Mouse (Mus musculus) heart, embryonic 15.5 days (tissue): ENCODE results near the gene Mup20. TPM values are rescaled to one million over a fixed set of nuclear protein-coding genes. Genes with fewer than 3 reads are reported as not detected.
"Not testable (repeated sequence)": the region's sequence is repeated elsewhere in the genome, so short reads cannot be mapped to it uniquely, and the experiment has no call there.

Experiments
- ATAC-seq: fragments of 200-750 bp; cut with Nextera tagmentation; replicated peaks from 2 replicates; pipeline ENCODE4 v1.8.0; 2017; ENCODE audit warnings: low read depth, moderate TSS enrichment; ENCODE audit not compliant: insufficient number of reproducible peaks, insufficient read depth, low FRiP score
- H3K27ac ChIP-seq: fragments of 300-500 bp; sonication (generic); 2 replicates; pipeline ENCODE4 v1.5.1; 2015; ENCODE audit warnings: mild to moderate bottlenecking, inconsistent platforms
- H3K27me3 ChIP-seq: fragments of 300-500 bp; sonication (generic); 2 replicates; pipeline ENCODE4 v1.6.1; 2015; ENCODE audit warnings: inconsistent platforms
- H3K36me3 ChIP-seq: fragments of 300-500 bp; sonication (generic); 2 replicates; pipeline ENCODE4 v1.6.1; 2015; ENCODE audit warnings: mild to moderate bottlenecking, inconsistent platforms
- H3K4me1 ChIP-seq: fragments of 300-500 bp; sonication (generic); replicated peaks from 2 replicates; pipeline ENCODE4 v1.6.1; 2015; ENCODE audit warnings: inconsistent platforms
- H3K4me2 ChIP-seq: fragments of 300-500 bp; sonication (generic); 2 replicates; pipeline ENCODE4 v1.6.1; 2015; ENCODE audit warnings: inconsistent platforms, mild to moderate bottlenecking, moderate library complexity
- H3K4me3 ChIP-seq: fragments of 300-500 bp; sonication (generic); 2 replicates; pipeline ENCODE4 v1.5.1; 2015; ENCODE audit warnings: mild to moderate bottlenecking, inconsistent platforms
- H3K9ac ChIP-seq: fragments of 300-500 bp; sonication (generic); 2 replicates; pipeline ENCODE4 v1.6.1; 2015; ENCODE audit warnings: mild to moderate bottlenecking, inconsistent platforms
- H3K9me3 ChIP-seq: fragments of 300-500 bp; sonication (generic); replicated peaks from 2 replicates; pipeline ENCODE4 v1.6.1; 2016; ENCODE audit warnings: inconsistent platforms
- WGBS: fragments of 180-500 bp; shearing (Covaris S2); methylation state at CpG from one replicate; pipeline ENCODE4 v1.1.7; 2015; ENCODE audit warnings: mixed read lengths; 5-methylcytosine and 5-hydroxymethylcytosine counted together
- polyA plus RNA-seq: library from polyadenylated mRNA; unstranded; fragments of >200 nt; fragmentation: Nextera tagmentation; extraction: Ambion mirVana; gene quantifications from 2 replicates; pipeline ENCODE4 v1.2.1, GENCODE M21; 2015

Gene Mup20
- not detected in 2 replicates for polyA plus RNA-seq

DNA sequence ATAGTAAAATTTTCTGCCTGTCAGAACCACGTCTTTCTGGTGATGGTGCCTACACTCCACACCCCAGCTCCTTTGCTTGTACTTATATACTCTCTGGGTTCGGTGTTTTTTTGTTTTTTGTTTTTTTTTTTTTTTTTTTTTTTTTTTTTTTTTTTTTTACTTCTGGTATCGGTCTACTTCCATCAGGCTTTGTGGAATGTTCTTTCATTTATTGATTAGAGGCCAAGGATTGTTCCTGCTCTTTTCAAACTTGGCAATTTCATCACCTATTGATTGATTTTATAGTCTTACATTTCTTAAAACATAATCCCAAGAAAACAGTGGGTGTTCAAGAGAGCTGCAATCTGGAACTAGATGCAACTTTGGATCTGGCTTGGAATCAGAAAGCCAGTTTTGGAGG is at the start of gene Mup20:
Gene Mup20 (minus strand): TSS at position 101 of the 400 bp plus-strand sequence.
- not testable (repeated sequence) for H3K9me3 ChIP-seq, H3K4me1 ChIP-seq, H3K9ac ChIP-seq, H3K4me3 ChIP-seq, ATAC-seq, H3K36me3 ChIP-seq, H3K4me2 ChIP-seq, H3K27ac ChIP-seq, H3K27me3 ChIP-seq
- WGBS: 50% methylated on average over 3 of the region's 3 CpGs

- H3K4me2 ChIP-seq, H3K4me3 ChIP-seq, H3K9ac ChIP-seq, H3K9me3 ChIP-seq, H3K4me1 ChIP-seq, H3K27ac ChIP-seq, H3K36me3 ChIP-seq, H3K27me3 ChIP-seq, ATAC-seq: not testable (repeated sequence)
- 64% methylated on average over 2 of the region's 2 CpGs for WGBS
Observed at GRCm38 (mm10) chr4:62103366-62103765, 49.4 kb upstream of the Mup20 start.

DNA sequence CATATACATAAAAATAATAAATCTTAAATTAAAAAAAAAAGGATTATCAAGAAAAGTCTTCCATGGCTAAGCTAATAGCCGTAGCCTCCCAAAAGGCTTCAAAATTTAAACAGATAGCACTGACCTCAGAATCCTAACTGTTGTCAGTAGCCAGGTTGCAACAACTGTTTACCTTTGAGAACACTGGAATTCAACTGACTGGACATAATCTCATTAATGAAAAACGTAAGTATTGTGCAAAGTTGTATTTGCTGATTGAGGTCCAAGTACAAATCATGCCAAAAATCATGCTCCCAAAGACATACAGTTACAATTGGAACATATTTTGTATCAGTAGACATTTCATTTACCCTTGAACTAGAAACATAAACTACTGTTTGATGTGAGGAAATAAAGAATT is 34.0 kb upstream of the Mup20 start:
- WGBS: 71% methylated on average over 2 of the region's 2 CpGs
- Histone ChIP-seq H3K27me3 (no peaks in the 10 kb centered on the region), H3K4me2 (no peak overlapping the region), H3K4me1 (no peaks in the 10 kb centered on the region), H3K27ac (no peak overlapping the region), H3K36me3 (no peaks in the 10 kb centered on the region), H3K4me3 (no peak overlapping the region), H3K9ac (no peak overlapping the region), H3K9me3 (no peaks in the 10 kb centered on the region)
- ATAC-seq: no peak

- H3K36me3 ChIP-seq: no peaks in the 10 kb centered on the region
- no peak within 1 kb of the TSS for H3K9ac ChIP-seq
- no peak within 1 kb of the TSS for H3K4me3 ChIP-seq
- no peaks in the 10 kb centered on the region for H3K27me3 ChIP-seq
- no peak within 1 kb of the TSS for H3K27ac ChIP-seq
- no peaks in the 10 kb centered on the region for H3K9me3 ChIP-seq
- no peaks in the 10 kb centered on the region for H3K4me1 ChIP-seq
- WGBS: 61% methylated on average over 2 of the region's 2 CpGs
- no peak within 1 kb of the TSS for H3K4me2 ChIP-seq
- ATAC-seq: no peak
Observed at GRCm38 (mm10) chr4:62087241-62087640, 33.3 kb upstream of the Mup20 start, which contains the start of gene Mup3. Mup3 (minus strand) TSS chr4:62087342.

- no peak overlapping the region for H3K27ac ChIP-seq
Observed at GRCm38 (mm10) chr4:62082755-62083154, 28.8 kb upstream of the Mup20 start.

GRCm38 (mm10) chr4:62075126-62075525 is 21.2 kb upstream of the Mup20 start:
- Histone ChIP-seq H3K27me3 (no peaks in the 10 kb centered on the region), H3K27ac (no peak overlapping the region), H3K4me2 (no peak overlapping the region), H3K4me3 (no peak overlapping the region), H3K4me1 (no peaks in the 10 kb centered on the region), H3K9me3 (no peaks in the 10 kb centered on the region), H3K9ac (no peak overlapping the region), H3K36me3 (no peaks in the 10 kb centered on the region)
- WGBS: 69% methylated on average over 3 of the region's 3 CpGs
- ATAC-seq: no peak

More at GRCm38 (mm10) chr4:62082755-62083154, 28.8 kb upstream of the Mup20 start:
- H3K36me3 ChIP-seq: no peaks in the 10 kb centered on the region
- no peaks in the 10 kb centered on the region for H3K4me1 ChIP-seq
- H3K4me2 ChIP-seq: no peak overlapping the region
- no peak overlapping the region for H3K9ac ChIP-seq
- H3K27me3 ChIP-seq: no peaks in the 10 kb centered on the region
- H3K9me3 ChIP-seq: no peaks in the 10 kb centered on the region
- no peak for ATAC-seq
- no peak overlapping the region for H3K4me3 ChIP-seq

DNA sequence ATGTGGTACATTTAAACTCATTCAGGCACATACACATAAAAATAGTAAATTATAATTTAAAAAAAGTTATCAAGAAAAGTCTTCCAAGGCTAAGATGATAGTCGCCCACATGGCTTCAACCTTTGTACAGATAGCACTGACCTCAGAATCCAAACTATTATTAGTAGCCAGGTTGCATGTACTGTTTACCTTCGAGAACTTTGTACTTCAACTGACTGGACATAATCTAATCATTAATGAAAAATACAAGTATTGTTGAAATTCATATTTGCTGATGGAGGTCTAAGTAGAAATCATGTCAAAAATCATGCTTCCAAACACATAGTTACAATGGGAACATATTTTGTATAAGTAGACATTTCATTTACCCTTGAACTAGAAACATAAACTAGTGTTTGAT is 822 bp upstream of the Mup20 start:
- ATAC-seq, H3K27me3 ChIP-seq, H3K9me3 ChIP-seq, H3K27ac ChIP-seq, H3K4me1 ChIP-seq, H3K4me3 ChIP-seq, H3K36me3 ChIP-seq, H3K4me2 ChIP-seq, H3K9ac ChIP-seq: not testable (repeated sequence)
- 70% methylated on average over 2 of the region's 2 CpGs for WGBS

DNA sequence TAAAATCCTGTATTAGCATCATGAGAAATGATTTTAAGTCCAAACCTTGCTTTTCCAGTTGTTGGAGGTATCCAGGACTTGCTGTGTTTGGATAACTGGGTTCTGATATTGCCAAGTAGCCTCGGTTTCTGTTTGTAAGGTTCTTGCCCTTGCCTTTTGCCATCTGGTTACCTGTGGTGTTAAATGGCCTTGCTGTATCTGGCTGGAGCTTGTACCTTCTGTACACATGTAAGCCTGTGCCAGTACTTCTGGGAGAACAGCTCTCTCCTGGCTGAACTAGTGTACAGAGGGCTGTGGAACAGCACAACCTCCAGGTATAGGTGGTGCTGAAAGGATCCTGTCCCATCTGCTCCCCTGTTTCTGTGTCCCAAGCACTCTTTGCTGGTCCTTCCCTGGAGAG is 27.7 kb downstream of the Mup20 start:
- Histone ChIP-seq H3K9ac (no peak overlapping the region), H3K27ac (no peak overlapping the region), H3K4me1 (no peaks in the 10 kb centered on the region), H3K27me3 (no peaks in the 10 kb centered on the region), H3K4me3 (no peak overlapping the region), H3K4me2 (no peak overlapping the region), H3K36me3 (no peaks in the 10 kb centered on the region), H3K9me3 (no peaks in the 10 kb centered on the region)
- WGBS: 63% methylated on average over 1 of the region's 1 CpGs
- no peak for ATAC-seq

GRCm38 (mm10) chr4:62024256-62024959 is 29.6 kb downstream of the Mup20 start:
- Histone ChIP-seq H3K9ac (no peak overlapping the region), H3K4me3 (no peak overlapping the region), H3K27ac (no peak overlapping the region), H3K4me2 (no peak overlapping the region), H3K4me1 (no peaks in the 10 kb centered on the region), H3K36me3 (no peaks in the 10 kb centered on the region), H3K9me3 (no peaks in the 10 kb centered on the region), H3K27me3 (no peaks in the 10 kb centered on the region)
- WGBS: 66% methylated on average over 2 of the region's 2 CpGs
- ATAC-seq: no peak

DNA sequence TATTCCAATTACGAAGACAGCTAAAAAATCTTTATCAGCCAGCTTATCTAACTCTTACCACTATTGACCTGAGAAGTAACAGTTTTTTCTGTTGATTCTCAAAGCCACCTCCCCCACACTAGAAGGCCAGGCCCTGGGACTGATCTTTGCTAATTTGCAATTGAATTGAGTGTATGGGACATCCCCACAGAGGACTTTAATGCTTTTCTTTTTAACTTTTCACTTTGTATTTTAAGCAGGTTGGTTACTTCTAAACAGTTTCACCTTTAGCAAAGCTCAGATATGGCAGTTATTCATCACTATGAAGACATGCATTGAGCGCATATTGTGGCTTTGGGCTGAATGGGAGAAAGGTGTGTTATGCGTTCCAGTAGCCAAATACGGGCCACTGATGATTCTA is 30.3 kb downstream of the Mup20 start:
- H3K9me3 ChIP-seq: no peaks in the 10 kb centered on the region
- no peak overlapping the region for H3K4me3 ChIP-seq
- no peak overlapping the region for H3K9ac ChIP-seq
- no peaks in the 10 kb centered on the region for H3K36me3 ChIP-seq
- H3K4me2 ChIP-seq: no peak overlapping the region
- H3K27me3 ChIP-seq: no peaks in the 10 kb centered on the region
- WGBS: 84% methylated on average over 4 of the region's 4 CpGs
- ATAC-seq: no peak
- no peak overlapping the region for H3K27ac ChIP-seq
- no peaks in the 10 kb centered on the region for H3K4me1 ChIP-seq

DNA sequence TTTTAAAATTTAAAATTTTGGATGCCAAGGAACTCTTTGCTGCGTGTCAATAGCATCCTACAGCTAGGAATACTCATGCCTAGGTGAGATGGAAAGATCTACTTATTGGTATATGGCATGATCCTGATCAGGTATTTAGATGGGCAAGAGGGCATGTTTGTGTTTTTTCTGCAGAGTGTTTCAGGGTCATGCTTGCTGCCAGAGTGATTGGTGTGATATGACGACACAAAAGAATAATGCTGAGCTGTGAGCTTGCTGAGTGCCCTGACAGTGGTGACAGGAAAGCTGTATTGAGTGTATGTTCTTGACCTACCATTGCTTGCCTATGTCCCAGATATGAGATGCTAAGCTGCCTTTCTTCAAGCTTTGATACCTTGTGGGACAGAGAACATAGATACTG is 30.8 kb downstream of the Mup20 start:
- H3K27me3 ChIP-seq: no peaks in the 10 kb centered on the region
- no peaks in the 10 kb centered on the region for H3K9me3 ChIP-seq
- 60% methylated on average over 2 of the region's 2 CpGs for WGBS
- no peak overlapping the region for H3K27ac ChIP-seq
- H3K4me2 ChIP-seq: no peak overlapping the region
- H3K4me1 ChIP-seq: no peaks in the 10 kb centered on the region
- H3K36me3 ChIP-seq: no peaks in the 10 kb centered on the region
- H3K4me3 ChIP-seq: no peak overlapping the region
- H3K9ac ChIP-seq: no peak overlapping the region
- no peak for ATAC-seq

DNA sequence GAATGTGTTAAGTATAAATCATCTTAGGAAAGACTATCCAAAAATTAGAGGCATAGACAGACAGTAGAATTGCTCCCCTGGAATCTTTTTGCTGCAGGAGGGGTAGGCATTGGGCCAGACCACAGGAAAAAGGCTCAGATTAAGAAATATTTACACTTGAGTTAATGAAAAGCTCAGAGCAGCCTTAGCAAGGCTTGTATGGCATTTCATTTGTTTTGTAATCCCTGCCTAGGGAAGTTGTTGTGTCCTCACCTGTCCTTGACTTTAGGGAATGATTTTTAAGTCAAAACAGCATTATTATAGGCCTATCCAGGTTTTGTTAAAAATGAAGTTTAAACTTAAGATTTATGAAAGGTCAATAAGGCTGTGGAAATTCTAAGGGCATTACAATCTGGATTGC is 33.4 kb downstream of the Mup20 start:
- not testable (repeated sequence) for H3K4me1 ChIP-seq, ATAC-seq, H3K9me3 ChIP-seq, H3K27me3 ChIP-seq, H3K9ac ChIP-seq, H3K4me3 ChIP-seq, H3K4me2 ChIP-seq, H3K27ac ChIP-seq, H3K36me3 ChIP-seq
